Mouse (Mus musculus) liver, embryonic 14.5 days (tissue): ENCODE results near the gene Gldn. TPM values are rescaled to one million over a fixed set of nuclear protein-coding genes. Genes with fewer than 3 reads are reported as not detected.

Experiments
- ATAC-seq: fragments of 200-750 bp; cut with Nextera tagmentation; 2 replicates; pipeline ENCODE4 v1.8.0; 2017; ENCODE audit warnings: moderate number of reproducible peaks, mild to moderate bottlenecking, moderate library complexity; ENCODE audit not compliant: insufficient read depth
- DNase-seq, 3 experiments: peaks; one replicate each; pipeline ENCODE4 v3.0.0-alpha.2; 2012 to 2013; ENCODE audit warnings: low read depth in 3 of 3, low spot score in 3 of 3
- H3K27ac ChIP-seq: fragments of 300-500 bp; sonication (generic); 2 replicates; pipeline ENCODE4 v1.5.1; 2014; ENCODE audit warnings: moderate library complexity, mild to moderate bottlenecking, control low read depth, inconsistent platforms
- H3K27me3 ChIP-seq: fragments of 300-500 bp; sonication (generic); 2 replicates; pipeline ENCODE4 v1.6.1; 2014; ENCODE audit warnings: mild to moderate bottlenecking, low read length, moderate library complexity; ENCODE audit not compliant: control insufficient read depth, insufficient read depth
- H3K36me3 ChIP-seq: fragments of 300-500 bp; sonication (generic); replicated peaks from 2 replicates; pipeline ENCODE4 v1.6.1; 2014; ENCODE audit warnings: low read depth; ENCODE audit not compliant: control insufficient read depth, insufficient read depth
- H3K4me1 ChIP-seq, 2 experiments: fragments of 200-500 bp in 1 of 2; fragments of 300-500 bp in 1 of 2; sonication (generic) in 1 of 2; replicated peaks; 2 replicates each; pipeline ENCODE4 v1.6.1; 2012 to 2014; ENCODE audit warnings: antibody characterized with exemption in 1 of 2, inconsistent platforms in 1 of 2, low read length in 1 of 2; ENCODE audit not compliant: control insufficient read depth in 2 of 2, insufficient read depth in 2 of 2
- H3K4me2 ChIP-seq: fragments of 300-500 bp; sonication (generic); 2 replicates; pipeline ENCODE4 v1.6.1; 2014; ENCODE audit warnings: low read depth, mild to moderate bottlenecking, control low read depth, moderate library complexity
- H3K4me3 ChIP-seq, 2 experiments: fragments of 200-500 bp in 1 of 2; fragments of 300-500 bp in 1 of 2; sonication (generic) in 1 of 2; 2 replicates each; pipeline ENCODE4 v1.5.1; 2012 to 2014; ENCODE audit warnings: low read depth in 2 of 2, low read length in 2 of 2, mild to moderate bottlenecking in 2 of 2, control low read depth in 1 of 2, inconsistent platforms in 1 of 2, moderate library complexity in 1 of 2; ENCODE audit not compliant: insufficient read depth in 1 of 2
- H3K9ac ChIP-seq: fragments of 300-500 bp; sonication (generic); replicated peaks from 2 replicates; pipeline ENCODE4 v1.6.1; 2014; ENCODE audit warnings: mild to moderate bottlenecking, control low read depth, moderate library complexity
- H3K9me3 ChIP-seq: fragments of 300-500 bp; sonication (generic); 2 replicates; pipeline ENCODE4 v1.6.1; 2016; ENCODE audit warnings: low read length, mixed read lengths; ENCODE audit not compliant: control insufficient read depth
- CTCF ChIP-seq: IDR thresholded peaks from 2 replicates; pipeline ENCODE4 v1.5.1; 2016; ENCODE audit warnings: antibody characterized with exemption, low read depth, control low read depth
- EP300 ChIP-seq: IDR thresholded peaks from 2 replicates; pipeline ENCODE4 v1.6.1; 2016; ENCODE audit warnings: antibody characterized with exemption, low read depth
- whole genome bisulfite sequencing: fragments of 180-500 bp; shearing (Covaris S2); extraction: QIAGEN DNeasy Blood & Tissue Kit; methylation state at CpG from one replicate; pipeline ENCODE4 v1.1.7; 2014; ENCODE audit not compliant: insufficient replicate concordance; 5-methylcytosine and 5-hydroxymethylcytosine counted together
- polyA plus RNA-seq, 2 experiments: library from polyadenylated mRNA; depleted of rRNA in 1 of 2; stranded (reverse) in 1 of 2; unstranded in 1 of 2; fragments of >200 nt; fragmentation: Nextera tagmentation in 1 of 2; extraction: Ambion mirVana in 1 of 2; gene quantifications; 2 replicates each; pipeline versions ENCODE4 v1.2.1 to v1.2.3; 2012 to 2014

The Gldn gene
- polyA plus RNA-seq, 2 experiments = not detected

DNA sequence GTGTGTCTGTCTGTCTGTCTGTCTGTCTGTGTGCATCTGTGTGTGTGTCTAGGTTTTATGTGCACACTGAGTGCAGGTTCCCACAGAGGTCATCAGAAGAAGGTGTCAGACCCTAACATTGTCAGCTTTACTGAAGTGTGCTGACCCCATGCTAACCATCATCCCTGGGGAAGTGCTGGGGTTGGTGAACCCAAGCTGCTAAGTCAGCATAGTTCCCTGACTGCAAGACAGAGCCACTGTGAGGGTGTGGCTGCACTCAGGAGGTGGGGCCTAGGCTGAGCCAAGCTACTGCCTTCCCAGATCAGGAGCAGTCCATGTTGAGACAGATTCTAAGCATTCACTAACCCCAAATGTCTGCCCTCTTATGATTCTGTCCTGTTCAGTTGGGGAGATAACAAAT lies 13.5 kb downstream of the Gldn start:
- H3K9me3 ChIP-seq = no peaks in the 10 kb centered on the region
- no peak for ATAC-seq

DNA sequence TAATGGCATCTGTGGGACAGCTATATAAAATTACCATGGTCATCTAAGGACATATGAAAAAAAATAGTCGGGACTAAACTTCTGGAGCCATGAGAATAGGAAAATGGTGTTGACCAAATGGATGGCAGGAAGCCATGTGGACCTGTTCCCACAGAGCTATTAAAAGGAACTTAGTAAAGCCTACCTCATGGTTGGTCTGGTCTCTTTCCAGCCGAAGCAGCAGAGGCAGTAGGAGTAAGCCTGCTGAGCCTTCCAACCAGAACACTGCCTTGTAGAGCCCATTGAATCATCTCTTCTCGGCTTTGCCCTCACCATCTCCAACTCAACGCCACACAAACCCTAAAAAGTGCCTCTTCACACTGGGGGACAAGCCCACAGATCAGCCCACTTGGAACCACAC lies 15.0 kb downstream of the Gldn start:
- no peak for DNase-seq
- Histone ChIP-seq H3K4me3 (no peak overlapping the region), H3K36me3 (no peaks in the 10 kb centered on the region), H3K4me1 (no peaks in the 10 kb centered on the region), H3K27me3 (no peaks in the 10 kb centered on the region), H3K9me3 (no peaks in the 10 kb centered on the region), H3K9ac (no peak overlapping the region), H3K4me2 (no peak overlapping the region), H3K27ac (no peak overlapping the region)
- TF ChIP-seq EP300 (no peak), CTCF (no peak)
- ATAC-seq = no peak
- WGBS = 48% methylated on average over 4 of the region's 4 CpGs

More for the DNA sequence above, 13.5 kb downstream of the Gldn start:
- Histone ChIP-seq H3K4me3 (no peak overlapping the region), H3K4me2 (no peak overlapping the region), H3K27me3 (no peaks in the 10 kb centered on the region), H3K4me1 (no peaks in the 10 kb centered on the region), H3K9ac (no peak overlapping the region), H3K36me3 (no peaks in the 10 kb centered on the region), H3K27ac (no peak overlapping the region)
- TF ChIP-seq CTCF (no peak), EP300 (no peak)
- no peak for DNase-seq

GRCm38 (mm10) chr9:54308209-54308608 lies 21.9 kb downstream of the Gldn start:
- TF ChIP-seq CTCF (no peak), EP300 (no peak)
- no peak overlapping the region for H3K9ac ChIP-seq
- 48% methylated on average over 1 of the region's 1 CpGs for WGBS
- no peaks in the 10 kb centered on the region for H3K9me3 ChIP-seq
- H3K4me3 ChIP-seq = no peak overlapping the region
- no peaks in the 10 kb centered on the region for H3K27me3 ChIP-seq
- H3K27ac ChIP-seq = no peak overlapping the region
- no peaks in the 10 kb centered on the region for H3K4me1 ChIP-seq
- no peak for ATAC-seq
- H3K36me3 ChIP-seq = no peaks in the 10 kb centered on the region
- no peak for DNase-seq
- H3K4me2 ChIP-seq = no peak overlapping the region

- 47% methylated on average over 2 of the region's 2 CpGs for WGBS
- no peak for TF ChIP-seq CTCF
- no peak for TF ChIP-seq EP300
Measured at GRCm38 (mm10) chr9:54308751-54309358, 22.6 kb downstream of the Gldn start.

DNA sequence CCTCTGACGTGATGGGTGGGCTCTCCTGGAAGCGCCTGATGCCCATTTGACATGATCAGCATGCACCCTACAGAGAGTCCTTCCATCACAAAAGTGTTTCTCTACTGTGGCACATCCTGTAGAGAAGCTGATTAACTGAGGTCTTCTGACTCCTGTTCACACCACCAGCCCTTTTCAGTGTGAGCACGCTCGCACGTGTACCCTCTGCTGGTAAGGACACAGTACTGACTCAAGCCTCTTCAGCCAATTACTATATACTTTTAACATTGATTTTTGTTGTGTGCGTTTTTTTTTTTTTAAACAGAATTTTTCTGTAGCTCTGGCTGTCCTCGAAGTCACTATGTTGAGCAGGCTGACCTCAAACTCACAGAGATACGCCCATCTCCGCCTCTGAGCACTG lies 30.1 kb downstream of the Gldn start:
- no peaks in the 10 kb centered on the region for H3K36me3 ChIP-seq
- no peak overlapping the region for H3K4me2 ChIP-seq
- 57% methylated on average over 9 of the region's 9 CpGs for WGBS
- ATAC-seq = no peak
- no peak overlapping the region for H3K27ac ChIP-seq
- no peaks in the 10 kb centered on the region for H3K4me1 ChIP-seq
- H3K27me3 ChIP-seq = no peaks in the 10 kb centered on the region
- H3K4me3 ChIP-seq = no peak overlapping the region
- H3K9ac ChIP-seq = no peak overlapping the region
- no peak for DNase-seq
- no peaks in the 10 kb centered on the region for H3K9me3 ChIP-seq
- TF ChIP-seq CTCF = 0 out of 2 replicates have a peak, but pooled peaks have one; percentile 9
- no peak for TF ChIP-seq EP300

More at GRCm38 (mm10) chr9:54308751-54309358, 22.6 kb downstream of the Gldn start:
- no peak overlapping the region for H3K27ac ChIP-seq
- no peaks in the 10 kb centered on the region for H3K4me1 ChIP-seq
- H3K4me2 ChIP-seq = no peak overlapping the region
- H3K27me3 ChIP-seq = no peaks in the 10 kb centered on the region
- no peaks in the 10 kb centered on the region for H3K9me3 ChIP-seq
- H3K36me3 ChIP-seq = no peaks in the 10 kb centered on the region
- no peak for ATAC-seq
- H3K4me3 ChIP-seq = no peak overlapping the region
- no peak overlapping the region for H3K9ac ChIP-seq
- no peak for DNase-seq
